Mouse (Mus musculus) adrenal gland, adult 18-20 months (tissue): ENCODE measurements around the gene Aff4. TPM values are rescaled to one million over a fixed set of nuclear protein-coding genes. Genes with fewer than 3 reads are reported as not detected.
"Not testable (repeated sequence)": the region's sequence is repeated elsewhere in the genome, so short reads cannot be mapped to it uniquely, and the experiment has no call there.

Experiments
- DNase-seq, 2 experiments: peaks; one replicate each; pipeline ENCODE4 v3.0.0; 2021 to 2022; ENCODE audit warnings: low spot score in 2 of 2
- total RNA-seq, 2 experiments: library from RNA; stranded (reverse); gene quantifications; 1 replicate in 1 of 2; 2 replicates in 1 of 2; pipeline ENCODE4 v1.2.3; 2021

Aff4 gene
- total RNA-seq, 2 experiments from 2014 or later = 194 TPM

GRCm38 (mm10) chr11:53426914-53427313, 76.3 kb downstream of the Aff4 start:
- DNase-seq = not testable (repeated sequence)

GRCm38 (mm10) chr11:53427993-53428715, 77.5 kb downstream of the Aff4 start:
- no peak for DNase-seq

DNA sequence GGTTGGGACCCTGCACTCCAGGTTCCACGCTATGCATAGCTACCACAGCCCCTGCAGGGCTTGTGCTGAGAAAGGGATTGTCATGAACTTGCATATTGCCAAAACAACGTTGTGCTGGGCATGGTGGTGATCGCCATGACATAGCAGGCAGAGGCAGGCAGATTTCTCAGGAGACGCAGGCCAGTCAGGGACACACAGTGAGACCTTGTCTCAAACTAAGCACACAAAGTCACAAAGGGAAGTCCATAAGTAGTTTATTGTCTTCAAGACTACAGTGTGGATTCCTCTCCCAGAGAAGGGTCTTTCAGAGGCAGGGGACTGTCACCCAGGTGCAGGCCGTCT, 78.1 kb downstream of the Aff4 start:
- DNase-seq = no peak

- no peak for DNase-seq
These were observed 78.5 kb downstream of the Aff4 start for GRCm38 (mm10) chr11:53429182-53429581.

- peak in 1 of 2 experiments; percentile 63 for DNase-seq
These were observed 79.7 kb downstream of the Aff4 start for GRCm38 (mm10) chr11:53430300-53430669.

DNA sequence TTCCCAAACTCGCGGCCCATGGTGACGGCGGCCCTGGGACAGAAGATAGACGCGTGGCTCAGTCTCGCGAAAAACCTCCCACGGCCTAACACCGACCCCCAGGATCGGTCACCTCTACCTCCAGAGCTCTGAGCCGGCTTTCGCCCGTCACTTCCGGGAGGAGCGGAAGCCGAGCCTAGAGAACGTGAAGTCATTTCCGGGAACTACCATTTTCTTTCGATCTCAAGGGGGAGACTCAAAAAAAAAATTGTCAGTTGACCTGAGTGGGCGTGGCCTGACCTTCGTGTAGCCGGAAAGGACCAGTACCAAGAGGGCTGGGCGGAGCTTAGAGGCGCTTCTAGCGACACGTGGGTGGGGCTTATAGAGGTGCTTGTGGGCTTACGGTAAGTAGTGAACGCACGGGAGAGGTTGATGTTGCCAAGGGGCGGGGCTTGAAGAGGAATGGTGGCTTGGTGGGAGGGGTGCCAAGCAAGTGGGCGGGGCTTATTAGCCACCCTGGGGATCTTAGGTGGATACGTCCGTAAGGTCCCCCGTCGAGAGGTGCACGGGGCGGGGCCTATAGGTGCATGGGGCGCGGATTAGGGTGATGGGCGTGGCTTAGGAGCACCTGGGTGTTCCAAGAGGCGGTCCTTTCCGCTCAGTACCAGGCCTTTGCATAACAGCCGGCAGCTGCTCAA, 80.2 kb downstream of the Aff4 start, which contains the start of the genes Uqcrq and Gdf9:
Gene Uqcrq (minus strand): TSS at position 162 of the 677 bp plus-strand sequence.
Gene Gdf9 (plus strand): TSS at position 354 of the 677 bp plus-strand sequence.
- DNase-seq = peak; percentile 90 to 95

GRCm38 (mm10) chr11:53431347-53432056, 80.9 kb downstream of the Aff4 start:
- peak in 1 of 2 experiments; percentile 29 for DNase-seq

- DNase-seq = no peak
These were observed 82.4 kb downstream of the Aff4 start for GRCm38 (mm10) chr11:53433057-53433456.

DNA sequence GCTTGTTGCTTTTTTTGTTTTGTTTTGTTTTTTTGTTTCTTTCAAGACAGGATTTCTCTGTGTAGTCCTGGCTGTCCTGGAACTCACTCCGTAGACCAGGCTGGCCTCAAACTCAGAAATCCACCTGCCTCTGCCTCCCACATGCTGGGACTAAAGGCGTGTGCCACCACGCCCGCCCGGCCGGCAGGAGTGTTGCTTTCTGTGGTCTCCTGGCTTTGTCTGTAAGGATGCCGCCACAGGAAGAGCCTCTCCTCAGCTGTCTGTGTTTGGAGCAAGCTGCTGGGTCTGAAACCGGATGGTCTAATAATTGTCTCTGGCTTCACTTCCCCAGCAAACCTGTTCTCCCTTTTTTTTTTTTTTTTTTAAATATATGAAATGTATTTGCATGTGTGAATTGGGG, 84.9 kb downstream of the Aff4 start:
- DNase-seq = no peak

DNA sequence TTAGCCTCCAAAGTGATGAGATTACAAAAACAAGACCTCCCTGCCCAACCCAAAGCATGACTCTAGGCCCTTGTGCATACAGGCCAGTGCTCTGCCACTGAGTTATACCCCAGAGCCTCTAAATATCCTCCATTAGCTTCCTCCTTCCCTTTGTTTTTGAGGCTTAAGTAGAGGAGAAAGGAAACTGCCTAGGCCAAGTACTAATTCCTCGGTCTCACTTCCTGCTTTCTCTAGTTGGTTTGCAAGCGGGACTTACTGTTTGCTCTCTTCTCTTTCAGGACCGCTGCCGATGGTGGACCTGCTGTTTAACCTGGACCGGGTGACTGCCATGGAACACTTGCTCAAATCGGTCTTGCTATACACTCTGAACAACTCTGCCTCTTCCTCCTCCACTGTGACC, 85.7 kb downstream of the Aff4 start:
- no peak for DNase-seq

GRCm38 (mm10) chr11:53441921-53442320, 91.3 kb downstream of the Aff4 start:
- no peak for DNase-seq

DNA sequence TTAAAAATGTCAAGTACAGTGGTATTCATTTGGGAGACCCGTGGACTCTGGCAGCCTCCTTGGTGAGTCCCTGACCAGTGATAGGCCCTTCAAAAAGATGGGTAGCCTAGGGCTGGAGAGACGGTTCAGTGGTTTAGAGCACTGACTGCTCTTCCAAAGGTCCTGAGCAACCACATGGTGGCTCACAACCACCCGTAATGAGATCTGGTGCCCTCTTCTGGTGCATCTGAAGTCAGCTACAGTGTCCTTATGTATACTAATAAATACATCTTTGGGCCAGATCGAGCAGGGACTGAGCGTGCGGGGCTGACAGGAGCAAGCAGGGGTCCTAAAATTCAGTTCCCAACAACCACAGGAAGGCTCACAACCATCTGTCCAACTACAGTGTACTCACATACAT, 93.2 kb downstream of the Aff4 start:
- DNase-seq = no peak

DNA sequence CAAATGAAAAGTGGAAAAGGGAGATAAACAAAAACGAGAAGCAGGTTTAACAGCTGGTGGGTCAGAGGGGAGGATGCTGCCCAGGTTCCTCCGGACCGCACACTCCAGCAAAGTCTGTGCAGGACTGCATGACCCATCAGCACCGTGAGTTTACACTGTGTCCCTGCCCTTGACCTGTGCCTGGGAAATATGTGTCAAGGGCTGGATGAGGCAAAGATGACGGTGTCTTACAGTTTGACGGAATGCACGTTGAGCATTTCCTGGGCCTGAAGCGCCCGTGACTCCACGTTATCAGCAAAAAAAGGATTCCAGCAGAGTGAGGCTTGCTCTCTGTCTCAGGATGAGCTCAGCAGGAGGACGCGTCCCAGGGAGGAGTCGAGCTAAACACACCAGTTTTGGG, 94.9 kb downstream of the Aff4 start:
- DNase-seq = no peak

DNA sequence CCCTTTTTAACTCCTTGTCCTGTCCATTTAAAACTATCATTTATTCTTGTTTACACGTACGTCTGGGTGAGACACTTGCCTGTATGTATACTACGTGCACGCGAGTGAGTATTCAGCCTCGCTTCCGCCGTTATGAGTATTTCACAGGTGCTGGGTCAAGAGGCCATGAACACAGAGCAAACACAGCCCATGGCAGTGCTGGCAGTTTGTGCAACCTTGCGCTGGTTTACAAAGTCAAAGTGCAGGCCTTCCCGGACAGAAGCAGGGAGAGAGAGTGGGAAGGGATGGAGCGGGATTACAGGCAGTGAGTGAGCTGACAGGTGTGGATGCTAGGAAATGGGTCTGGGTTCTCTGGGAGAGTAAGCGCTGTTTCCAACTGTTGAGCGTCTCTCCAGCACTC, 95.5 kb downstream of the Aff4 start:
- DNase-seq = no peak

DNA sequence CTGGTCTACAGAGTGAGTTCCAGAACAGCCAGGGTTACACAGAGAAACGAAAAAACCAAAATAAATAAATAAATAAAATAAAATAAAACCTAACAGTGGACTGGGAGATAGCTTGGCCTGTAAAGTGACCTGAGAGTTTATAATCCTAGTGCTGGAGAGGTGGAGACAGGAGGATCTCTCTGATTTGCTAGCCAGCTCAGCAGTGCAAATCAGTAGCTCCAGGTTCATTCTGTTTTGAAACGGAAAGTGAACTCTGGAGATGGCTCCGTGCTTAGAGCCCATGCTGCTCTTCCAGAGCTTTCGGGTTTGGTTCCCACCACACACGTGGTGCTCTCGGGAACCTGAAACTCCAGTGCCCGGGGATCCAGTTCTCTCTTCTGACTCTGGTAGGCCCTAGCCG, 97.4 kb downstream of the Aff4 start:
- no peak for DNase-seq

GRCm38 (mm10) chr11:53448529-53448928, 97.9 kb downstream of the Aff4 start:
- DNase-seq = peak; percentile 49

DNA sequence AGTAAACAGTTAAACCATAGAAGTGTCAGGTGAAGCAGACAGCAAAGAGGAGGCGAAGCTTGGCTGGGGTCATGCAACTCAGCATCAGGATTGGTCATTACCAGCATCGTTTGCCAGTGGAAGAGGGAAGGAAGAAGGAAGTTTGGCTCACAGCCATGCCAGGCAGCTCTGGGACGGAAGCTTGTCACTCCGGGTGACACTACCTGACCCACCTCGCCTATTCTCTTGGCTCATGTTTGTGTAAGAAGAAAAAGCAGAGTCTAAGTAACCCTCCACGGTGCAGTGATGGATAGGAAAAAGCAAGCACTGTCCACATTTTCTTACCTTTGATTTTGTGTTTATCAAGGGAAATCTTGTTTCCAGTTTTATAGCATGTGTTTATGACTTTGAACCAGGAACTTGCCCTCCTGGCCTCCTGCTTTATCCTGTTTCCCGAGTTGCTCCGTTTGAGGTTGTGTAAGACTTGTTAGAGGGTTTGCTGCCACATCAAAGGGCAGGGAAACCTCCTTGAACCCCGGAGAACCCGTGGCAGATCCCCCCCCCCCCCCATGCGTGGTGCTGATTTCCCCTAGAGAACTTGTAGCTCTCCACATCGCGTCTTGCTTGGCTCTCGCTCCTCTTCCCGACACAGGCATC, 99.6 kb downstream of the Aff4 start:
- no peak for DNase-seq

DNA sequence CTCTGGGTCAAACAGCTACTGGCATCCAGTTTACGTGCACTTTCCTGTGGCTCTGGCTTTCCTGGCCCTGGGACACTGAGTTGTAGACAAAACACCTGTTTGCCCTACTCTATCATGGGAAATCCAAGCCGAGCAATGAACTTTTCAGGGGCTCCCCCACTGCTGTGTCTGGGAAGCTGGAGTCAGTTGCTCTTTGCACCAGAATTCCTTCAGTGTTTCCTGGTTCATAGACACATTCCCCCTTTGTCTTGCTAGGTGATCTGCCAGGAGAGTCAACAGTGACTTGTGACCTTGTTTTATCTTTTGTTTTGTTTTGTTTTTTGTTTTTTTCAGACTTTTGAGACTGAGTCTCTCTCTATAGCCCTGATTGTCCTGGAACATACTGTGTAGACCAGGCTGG, 100.7 kb downstream of the Aff4 start:
- no peak for DNase-seq

DNA sequence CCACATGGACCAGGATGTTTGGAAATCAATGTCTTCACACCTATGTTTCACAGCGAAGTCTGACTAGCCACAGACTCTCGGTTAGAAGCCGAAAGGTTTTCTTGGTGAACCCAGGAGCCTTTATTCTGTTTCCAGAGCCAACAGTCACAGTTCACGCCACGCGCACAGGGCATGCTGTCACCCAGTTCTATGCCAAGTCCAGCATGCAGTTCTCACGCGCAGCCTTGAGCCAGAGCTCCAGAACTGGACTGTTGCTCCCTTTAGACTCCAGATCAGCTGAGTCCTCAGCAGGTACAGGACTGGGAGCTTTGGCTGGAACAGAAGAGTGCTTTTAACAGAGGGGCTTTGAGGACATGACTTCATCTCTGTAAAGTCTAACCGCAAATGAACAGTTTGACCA, 101.8 kb downstream of the Aff4 start:
- no peak for DNase-seq

DNA sequence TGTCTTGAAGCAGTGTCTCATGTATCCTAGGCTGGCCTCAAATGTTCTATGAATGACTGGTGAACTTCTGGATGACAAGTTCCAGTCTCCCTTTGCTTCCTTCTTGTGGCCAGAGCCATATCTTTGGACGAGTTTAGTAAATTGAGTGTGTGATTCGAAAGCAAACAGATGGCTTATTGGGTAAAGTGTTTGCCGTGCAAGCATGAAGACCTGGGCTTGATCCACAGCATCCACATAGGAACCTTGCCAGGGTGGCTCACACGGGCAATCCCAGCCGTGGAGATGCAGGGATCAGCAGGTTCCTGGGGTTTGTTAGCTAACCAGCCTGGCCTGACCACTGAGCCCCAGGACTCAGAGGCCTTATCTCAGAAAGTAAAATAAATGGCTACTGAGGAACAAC, 102.4 kb downstream of the Aff4 start:
- no peak for DNase-seq

- peak; percentile 62 for DNase-seq
These were observed 106.1 kb downstream of the Aff4 start, which contains the start of the genes Gm10447 and Shroom1 for GRCm38 (mm10) chr11:53456474-53457371. Gene Gm10447 (minus strand): TSS chr11:53457110. Gene Shroom1 (plus strand): TSS chr11:53457205.
